Mouse (Mus musculus) stomach, embryonic 14.5 days (tissue): ENCODE measurements around the gene Myo5c. TPM values are rescaled to one million over a fixed set of nuclear protein-coding genes. Genes with fewer than 3 reads are reported as not detected.

Source experiments
- polyA plus RNA-seq: library from polyadenylated mRNA; unstranded; fragments of >200 nt; fragmentation: Nextera tagmentation; extraction: Ambion mirVana; gene quantifications from 2 replicates; pipeline ENCODE4 v1.2.1, GENCODE M21; 2014

The Myo5c gene
- polyA plus RNA-seq, 1 experiment from 2014 or later: 13.8 TPM

Other genes with a start within 250 kb of the Myo5c start
- 299 and 311 TPM in 2 replicates for gene Arpp19, start 194.4 kb upstream of the Myo5c start, polyA plus RNA-seq
- 21.3 and 23.3 TPM in 2 replicates for gene Myo5a, start 161.0 kb upstream of the Myo5c start, polyA plus RNA-seq
- 30.7 and 31.9 TPM in 2 replicates for gene Gnb5, start 74.3 kb downstream of the Myo5c start, polyA plus RNA-seq
- gene Bcl2l10, start 115.7 kb downstream of the Myo5c start, polyA plus RNA-seq: not detected in 2 replicates
- gene Mapk6, start 178.0 kb downstream of the Myo5c start, polyA plus RNA-seq: 70.2 and 72.0 TPM in 2 replicates
- gene Leo1, start 209.5 kb downstream of the Myo5c start, polyA plus RNA-seq: 39.0 and 39.6 TPM in 2 replicates